Mouse (Mus musculus) adipocyte (in vitro differentiated cells): ENCODE data around the gene Dact1.

Experiments
- DNase-seq: peaks from one replicate; pipeline ENCODE4 v3.0.0-alpha.2; 2016; ENCODE audit warnings: low spot score

The Dact1 gene

DNA sequence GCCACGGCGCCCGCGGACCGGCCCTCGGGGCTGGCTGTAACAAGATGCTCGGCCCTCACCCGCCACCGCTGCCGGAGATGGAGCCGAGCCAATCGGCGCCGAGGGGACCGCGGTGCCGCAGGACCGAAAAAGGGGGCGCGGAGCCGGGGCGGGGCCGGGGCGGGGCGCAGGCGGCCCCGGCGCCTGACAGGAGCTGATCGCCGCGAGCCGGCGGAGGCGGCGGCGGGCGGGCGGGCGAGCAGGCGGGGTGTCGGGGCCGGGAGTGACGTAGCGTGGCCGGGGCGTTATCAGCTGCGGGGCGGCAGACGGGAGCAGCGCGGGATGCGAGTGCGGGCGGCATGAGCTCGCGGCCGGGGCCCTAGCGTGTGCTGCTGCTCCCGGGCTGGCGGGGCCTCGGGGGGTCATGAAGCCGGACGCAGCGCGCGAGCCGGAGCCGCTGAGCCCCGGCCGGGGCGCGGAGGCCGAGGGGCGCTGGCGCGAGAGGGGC, at the start of gene Dact1:
TSS of gene Dact1 (plus strand) at position 304 of the 487 bp plus-strand sequence.
- no peak for DNase-seq

DNA sequence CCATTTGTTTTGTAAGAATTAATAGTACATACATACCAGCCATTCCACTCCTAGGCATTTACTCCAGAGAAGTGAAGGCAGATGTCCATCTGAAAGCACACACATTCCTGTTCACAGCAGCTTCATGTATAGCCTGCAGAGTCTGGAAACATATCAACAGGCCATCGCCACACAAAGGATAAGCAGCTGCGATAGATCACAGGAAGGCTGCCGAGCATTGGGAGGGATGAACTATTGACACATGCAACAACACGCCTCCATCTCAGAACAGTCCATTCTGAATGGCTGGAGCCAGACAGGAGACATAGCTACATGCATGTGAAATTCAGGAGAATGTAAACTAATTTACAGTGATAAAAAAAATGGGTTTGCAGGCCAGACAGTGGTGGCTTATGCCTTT, 45.5 kb upstream of the Dact1 start:
- no peak for DNase-seq

DNA sequence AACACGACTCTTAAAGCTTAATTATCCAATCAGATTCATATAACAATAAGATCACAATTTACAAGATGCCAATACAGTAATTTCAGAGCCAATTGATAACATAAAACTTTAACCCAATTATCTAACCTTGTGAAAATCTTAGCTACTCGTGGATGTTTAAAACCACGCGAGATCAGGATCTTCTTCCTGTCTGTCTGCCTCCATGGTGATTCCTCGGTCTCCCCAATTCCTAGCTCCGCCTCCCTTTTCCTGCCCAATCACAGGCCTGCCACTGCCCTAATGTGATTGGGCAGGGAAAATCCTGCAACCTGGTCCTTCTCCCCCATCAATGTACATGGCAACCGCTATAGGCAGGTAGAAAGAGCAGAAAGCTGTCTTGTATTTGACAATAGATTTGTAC, 40.3 kb upstream of the Dact1 start:
- DNase-seq: no peak

DNA sequence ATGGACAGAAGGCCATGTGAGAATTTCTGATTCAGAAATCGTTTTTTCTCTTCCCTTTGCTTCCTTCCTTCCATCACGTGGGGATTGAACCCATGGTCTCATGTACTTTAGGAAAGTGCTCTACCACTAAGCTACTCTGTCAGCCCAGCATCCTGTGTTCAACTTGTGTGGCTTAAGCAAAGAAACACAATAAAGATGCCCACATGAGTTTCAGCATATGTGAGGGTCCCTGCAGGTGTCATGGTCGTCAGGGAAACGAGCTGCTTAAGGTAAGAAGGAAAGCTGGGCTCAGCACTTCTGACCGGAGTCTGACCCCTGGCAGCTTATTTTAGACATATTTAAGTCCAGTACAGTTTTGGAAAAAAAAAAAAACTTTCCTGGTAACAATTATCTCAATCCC, 38.6 kb upstream of the Dact1 start:
- DNase-seq: no peak

DNA sequence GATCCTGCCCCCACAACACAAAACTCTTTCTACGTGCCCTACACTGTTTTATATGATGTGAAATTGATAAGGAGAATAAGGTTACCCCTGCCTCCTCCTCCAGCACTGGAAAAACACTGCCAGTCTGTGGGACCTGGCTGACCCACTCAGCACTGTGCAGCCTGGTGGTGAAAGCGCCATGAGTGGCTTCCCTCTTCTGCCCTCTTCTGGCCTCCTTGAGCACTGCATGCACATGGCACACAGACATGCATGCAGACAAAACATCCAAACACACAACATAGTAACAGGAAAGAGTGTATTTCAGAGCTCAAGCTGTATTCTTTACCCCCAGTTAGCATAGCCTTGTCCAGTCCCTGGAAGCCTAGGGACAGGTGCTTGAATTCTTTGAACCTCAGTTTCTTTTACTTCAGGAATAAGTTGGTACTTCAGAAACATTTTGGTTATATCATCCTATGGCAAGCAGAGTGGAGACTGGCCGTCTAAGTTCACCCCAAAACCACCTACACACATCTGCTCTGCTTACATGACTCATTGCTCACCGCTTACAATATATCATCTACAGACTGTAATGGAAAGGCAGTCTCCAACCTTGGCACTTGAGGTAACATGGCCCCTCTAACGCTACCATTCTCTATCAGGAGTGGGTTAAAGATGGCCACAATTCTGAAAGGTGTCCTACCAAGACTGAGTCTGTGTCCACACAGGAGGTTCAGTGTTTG, 35.0 kb upstream of the Dact1 start:
- no peak for DNase-seq

DNA sequence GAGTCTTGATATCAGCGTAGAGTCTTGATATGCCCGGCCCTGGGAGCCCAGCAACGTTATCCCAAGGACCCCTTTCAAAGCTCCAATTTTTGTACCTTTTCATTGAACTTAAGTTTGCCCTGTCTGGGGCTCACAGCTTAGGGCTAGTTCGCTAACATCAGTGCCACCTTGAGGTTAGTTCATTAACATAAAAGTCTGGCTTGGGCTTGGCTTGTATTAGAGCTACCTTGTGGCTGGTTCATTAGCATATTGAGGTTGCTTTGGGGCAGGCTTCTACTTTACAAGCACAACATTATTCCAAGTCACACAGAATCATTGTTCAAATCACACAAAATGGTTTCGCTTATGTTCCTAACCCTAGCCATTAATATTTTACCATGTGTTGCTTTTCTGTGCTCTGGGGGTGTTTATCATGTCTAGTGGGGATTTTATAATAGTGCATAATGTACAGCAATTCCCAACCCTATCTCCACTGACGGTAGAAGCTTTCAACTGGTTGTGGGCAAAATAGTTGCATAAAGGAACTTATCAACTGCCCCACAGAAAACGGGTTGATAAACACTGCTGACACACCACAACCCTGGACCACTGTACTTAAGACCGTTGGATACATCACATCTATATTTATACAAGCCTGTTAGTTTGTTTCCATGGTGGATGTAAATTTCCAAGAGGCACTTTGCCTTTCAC, 33.6 kb upstream of the Dact1 start:
- no peak for DNase-seq

DNA sequence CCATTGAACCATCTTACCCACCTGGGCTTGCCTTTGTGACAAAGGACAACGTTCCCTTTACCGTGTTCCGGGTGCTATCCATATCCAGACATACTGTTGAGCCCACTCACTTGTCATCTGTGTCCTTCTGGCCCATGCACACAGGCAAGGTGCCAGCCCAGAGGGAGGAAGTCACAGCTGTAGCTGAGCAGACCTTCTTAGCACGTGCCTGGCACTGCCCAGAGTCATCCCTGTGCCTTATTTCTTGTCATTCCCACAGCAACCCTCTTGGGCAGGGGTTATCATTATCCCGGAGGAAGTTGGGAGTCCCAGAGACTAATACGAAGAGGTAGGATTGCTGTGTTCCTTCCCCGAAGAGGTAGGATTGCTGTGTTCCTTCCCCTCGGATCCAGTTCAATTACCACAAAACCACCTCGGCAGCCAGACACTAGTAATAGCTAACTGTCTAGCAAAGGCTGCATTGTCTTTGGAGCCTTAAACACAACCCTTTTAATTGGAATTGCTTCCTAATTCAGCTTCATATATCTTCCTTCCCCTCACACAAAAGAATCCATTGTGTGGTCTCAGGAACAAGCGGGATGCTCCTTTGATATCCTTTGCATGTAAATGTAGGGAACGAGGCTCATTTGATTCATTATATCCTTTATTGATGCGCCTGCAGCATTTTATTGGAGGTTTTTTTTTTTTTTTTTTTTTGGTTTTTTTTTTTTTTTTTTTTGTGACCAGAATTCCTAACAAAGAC, 30.0 kb upstream of the Dact1 start:
- no peak for DNase-seq

DNA sequence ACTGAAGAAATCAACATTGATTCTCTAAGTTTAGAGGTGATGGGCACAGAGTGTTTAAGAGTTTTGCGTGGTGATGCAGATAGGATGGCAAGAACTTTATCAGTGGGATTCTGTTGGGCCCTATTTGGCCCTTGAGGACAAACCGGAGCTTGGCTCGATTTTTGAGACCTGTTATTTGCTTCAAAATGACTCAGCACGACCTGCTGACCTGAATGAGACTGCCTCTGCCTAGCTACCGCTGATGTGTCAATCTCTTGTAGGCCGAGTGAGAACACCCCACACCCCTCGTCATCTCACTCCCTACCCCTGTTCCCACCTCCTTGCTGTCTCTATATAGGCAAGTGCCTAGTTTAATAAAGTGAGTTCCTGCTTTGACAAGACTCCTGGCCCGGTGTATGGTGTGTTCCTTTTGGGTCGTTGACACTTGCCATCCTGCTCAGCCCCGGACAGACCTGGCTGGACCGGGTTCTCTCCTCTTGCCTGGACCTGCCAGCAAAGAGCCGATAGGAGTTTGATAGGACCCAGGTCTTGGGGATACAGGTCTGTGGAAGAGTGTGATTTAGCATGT, 28.4 kb upstream of the Dact1 start:
- DNase-seq: no peak

DNA sequence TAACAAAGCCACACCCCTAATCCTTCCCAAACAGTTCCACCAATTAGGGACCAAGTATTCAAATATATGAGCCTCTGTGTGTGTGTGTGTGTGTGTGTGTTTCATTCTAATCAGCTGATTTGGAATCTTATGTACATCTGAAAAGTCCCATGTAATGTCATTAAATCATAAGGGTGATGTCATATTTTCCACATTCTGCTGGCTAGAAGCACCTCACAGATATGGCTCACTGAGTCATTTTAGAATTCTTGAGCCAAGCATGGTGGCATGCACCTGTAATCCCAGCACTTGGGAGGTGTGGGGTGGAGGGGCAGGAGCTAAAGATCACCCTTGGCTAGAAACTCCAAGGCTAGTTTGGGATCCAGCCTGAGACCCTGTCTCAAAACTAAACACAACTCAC, 24.3 kb upstream of the Dact1 start:
- no peak for DNase-seq

DNA sequence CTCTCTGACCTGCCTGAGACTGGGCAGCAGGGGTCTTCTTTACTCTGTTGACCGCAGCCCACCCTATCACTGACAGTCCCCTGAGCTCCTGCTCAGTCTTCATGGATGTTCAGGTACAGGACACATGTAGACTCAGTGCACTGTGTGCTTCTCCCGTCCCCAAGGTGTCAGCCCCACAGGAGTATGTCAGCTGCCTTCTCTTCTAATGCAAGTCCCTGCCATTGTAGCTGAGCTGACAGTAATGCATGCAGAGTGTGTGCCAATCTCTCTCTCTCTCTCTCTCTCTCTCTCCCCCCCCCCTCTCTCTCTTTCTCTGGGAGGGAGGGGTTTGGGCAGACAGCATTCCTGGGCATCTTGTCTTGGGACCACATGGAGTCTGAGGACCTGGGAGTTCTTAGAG, 19.2 kb upstream of the Dact1 start:
- no peak for DNase-seq

DNA sequence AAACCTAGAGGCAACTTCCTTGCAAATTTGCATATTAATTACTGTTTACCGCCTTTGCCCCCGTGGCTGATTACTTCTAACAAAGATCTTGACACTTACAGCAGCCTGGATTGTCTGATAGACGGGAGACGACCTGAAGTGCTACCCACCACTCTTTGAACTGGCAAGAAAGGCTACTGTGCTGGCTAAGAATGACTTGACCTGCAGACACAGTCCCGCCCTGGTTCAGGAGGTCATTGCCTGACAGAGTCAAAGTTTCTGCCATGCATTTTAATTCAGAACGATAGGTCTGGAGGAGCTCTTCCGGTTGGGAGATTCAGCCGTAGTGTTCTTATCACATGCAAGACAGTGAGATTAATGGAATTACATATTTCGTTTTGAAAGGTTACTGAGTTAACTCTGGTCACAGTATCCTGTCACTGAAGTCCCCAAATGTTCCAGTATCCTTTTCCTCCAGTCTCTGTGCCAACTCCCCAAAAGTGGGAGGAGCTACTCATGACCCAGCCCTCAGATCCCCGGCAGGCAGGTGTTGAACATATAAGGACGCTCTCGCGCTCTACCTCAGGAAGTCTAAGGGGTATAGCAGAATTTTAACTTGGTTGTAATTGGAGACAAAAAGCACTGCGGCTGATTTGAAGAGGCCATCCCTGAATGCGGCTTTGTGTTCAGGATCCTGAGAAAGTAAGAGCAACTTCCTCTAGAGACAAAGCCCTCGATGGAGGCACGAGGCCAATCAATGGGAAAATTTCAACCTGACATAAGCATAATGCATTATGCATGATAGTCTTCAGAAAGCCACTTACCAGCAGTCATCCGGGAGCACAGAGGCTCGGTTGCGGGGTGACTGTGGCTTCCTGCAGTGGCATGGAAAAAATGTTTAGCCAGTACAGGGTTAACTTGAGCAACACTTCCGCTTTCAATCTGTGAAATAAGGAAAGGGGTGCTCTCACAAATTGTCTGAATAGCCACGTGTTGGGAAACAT, 15.4 kb upstream of the Dact1 start:
- DNase-seq: no peak

DNA sequence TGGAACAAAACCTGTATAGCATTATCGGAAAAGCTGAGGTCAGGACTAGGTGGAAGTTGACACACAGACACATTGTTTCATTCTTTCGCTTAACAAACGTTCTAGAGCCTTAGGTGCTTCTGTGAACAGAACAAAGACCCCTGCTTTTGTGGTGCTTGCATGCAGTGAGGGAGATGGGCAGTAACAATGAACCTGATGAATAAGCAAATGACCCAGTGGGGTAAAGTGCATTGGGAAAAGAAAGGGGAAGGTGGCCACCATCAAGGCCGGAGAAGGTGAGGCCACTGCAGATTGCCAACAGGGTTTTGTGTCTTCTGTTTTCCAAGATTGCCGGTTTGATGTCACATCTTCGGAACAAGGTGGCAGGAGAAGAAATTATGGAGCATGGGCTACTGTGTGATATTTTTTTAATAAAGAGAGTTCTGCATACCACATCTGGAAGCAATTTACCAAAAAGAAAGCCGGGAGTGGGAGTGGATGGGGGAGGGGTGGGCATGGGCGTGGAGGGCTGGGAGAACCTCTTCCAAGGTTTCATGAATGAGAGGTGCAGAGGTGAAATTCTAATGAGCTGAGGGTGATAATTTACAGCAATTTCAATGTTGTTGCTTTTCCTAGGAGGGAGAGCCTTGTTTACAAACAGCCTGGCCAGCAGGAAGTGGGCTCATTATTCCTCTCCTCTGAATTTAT, 12.7 kb upstream of the Dact1 start:
- no peak for DNase-seq

DNA sequence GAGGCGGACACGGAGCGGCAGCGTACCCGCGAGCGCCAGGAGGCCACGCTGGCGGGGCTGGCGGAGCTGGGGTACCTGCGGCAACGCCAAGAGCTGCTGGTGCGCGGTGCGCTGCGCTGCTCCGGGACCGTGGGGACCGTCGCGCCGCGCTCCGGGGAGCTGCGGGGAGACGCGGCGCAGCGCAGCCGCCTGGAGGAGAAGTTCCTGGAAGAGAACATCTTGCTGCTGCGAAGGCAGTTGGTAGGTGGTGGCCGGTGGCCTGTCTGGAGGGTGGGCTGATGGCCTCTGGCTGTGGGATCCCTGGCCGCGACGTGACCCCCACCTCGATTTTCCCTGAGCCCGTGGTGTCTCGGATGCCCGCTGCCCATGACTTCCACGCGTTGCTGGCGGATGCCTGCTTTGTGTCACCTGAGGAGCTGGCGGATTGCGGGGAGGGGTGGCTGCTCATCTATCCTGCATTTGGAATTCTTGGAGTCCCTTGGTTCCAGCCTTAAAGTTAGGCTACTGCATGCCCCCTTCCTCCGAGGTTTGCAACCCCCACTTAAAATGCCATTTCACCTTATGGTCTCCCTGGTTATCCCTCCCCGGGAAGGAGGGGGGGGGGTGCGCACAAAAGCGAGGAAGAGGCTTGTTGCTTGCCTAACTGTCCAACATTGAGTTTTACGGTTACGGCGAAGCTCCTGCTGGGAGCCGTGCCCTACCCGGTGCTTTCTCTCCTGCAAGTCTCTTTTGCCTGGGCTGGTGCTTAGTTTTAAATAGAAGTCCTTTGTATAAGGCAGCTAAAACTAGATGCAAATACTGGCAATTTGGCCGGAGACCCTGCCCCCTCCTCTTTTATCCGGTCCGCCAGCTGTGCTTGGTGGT, 616 bp downstream of the Dact1 start:
- no peak for DNase-seq

DNA sequence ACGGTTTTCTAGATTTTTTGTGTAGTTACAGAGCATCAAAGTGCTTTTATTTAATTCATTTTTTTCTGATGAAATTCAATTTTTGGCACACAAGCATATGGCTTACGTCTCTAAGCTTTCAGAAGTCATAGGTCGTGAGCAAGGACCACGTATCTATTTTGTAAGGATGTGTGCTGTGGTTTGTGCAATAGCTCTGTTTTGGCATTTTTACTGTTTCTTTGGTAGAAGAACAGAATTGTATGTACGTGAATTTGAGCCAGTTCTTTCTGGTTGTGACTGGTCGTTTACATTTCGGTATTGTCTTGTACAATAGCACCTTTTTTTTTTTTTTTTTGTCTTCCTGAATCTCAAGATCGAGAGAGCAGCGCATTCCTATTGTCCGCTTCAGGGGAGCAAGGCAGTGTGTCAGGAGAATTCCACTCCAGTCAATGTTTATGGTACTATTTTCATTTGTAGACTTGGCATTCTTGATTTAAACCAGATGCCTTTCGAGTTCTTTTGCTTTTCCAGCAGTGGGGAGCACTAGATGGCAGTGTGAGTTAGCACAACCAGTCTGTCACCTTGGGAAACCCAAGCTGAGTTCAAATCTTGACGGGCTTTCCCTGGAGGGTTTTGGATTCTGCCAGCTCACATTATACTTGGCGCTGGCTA, 1.7 kb downstream of the Dact1 start:
- DNase-seq: peak; percentile 73

DNA sequence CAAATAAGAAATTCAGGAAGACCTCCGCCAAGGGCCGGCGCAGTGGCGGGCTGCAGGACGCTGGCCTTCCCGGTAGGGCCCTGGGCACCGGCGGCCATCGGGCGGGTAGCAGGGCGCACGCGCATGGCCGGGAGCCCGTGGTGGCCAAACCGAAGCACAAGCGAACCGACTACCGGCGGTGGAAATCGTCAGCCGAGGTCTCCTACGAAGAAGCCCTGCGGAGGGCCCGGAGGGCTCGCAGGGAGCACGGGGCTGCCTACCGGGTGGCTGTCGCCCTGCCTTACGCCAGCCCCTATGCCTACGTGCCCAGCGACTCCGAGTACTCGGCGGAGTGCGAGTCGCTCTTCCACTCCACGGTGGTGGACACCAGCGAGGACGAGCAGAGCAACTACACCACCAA, 8.6 kb downstream of the Dact1 start:
- no peak for DNase-seq

DNA sequence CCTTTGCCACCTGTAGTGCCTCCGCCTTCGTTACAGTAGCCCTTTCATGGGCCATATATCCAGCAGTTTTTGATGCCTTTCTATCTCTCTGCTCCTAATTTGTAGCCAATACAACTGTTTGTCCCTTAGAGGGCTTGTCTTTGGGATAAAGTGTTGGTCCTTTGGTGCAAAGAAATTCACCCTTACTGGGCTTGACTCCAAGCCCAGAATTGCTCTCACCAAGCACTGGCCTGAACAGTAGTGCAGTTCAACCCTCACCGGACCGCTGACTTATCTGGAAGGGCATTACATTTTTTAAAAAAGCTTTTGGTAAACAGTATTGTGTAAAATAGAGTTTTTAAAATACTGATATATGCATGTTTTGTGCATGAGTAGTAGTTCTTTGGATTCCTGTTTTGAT, 9.9 kb downstream of the Dact1 start:
- DNase-seq: no peak

DNA sequence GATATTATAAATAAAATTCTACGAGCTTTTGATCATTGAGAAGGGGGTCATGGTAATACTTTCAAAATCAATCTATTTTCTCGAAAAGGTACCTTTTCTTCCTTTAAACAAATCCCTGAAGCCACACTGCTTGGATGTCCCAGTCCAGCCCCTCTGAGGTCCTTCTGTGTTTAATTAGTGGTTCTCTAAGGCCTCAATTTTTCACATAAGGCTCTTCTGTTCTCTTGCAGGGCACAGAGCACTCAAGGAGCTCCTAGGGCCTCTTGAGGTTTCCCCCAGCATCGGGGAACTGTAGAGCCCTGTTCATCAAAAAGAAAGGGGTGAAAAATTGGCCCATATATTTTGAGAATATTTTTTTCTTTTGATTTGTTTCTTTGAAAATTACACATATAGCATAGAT, 23.0 kb downstream of the Dact1 start:
- no peak for DNase-seq

DNA sequence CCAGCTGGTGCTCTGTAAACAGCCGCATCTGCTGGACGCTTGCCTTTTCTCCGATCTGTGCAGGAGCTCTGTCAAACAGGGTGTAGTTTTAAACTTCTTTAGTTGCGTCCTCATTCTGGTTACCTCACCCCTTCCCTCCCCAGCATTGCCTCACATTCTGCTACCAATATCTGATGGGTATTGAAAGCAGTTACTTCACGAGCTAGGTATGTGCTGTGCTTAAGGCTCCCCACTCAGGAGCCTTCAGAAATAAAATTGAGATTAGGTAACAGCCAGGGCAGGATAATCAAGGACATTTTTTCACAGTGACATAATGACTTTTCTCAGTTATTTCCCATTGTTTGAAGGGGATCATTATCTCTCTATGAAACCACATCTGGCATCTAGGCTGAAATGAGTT, 23.9 kb downstream of the Dact1 start:
- DNase-seq: no peak

DNA sequence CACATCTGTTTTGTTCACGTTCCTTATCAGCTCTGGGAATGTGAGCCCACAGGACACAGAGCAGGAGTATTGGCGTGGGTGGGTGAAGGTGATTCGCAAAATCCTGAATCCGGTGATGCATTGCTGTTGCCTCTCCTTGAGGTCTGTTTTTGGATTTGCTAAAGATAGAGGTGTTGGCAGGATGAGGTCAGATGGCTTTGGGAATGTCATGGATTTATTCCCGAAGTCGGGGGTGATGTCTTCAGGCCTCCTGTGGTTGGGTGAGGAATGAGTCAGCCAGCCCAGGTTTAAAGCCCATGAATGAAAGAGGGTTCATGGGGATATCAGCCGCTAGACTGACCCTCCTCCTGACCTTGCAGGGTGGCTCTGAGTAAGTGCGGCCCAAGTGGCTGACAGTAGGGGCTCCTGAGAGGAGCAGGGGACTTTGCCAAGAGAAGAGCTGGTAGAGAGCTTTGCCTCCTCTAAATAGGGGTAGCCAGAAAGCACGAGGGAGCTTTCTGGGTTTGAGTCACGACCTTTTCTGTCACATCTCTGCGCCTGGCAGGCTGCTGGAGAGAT, 27.4 kb downstream of the Dact1 start:
- DNase-seq: no peak
